In genomic region chr1:137606716-137607115, GRCm38 (mm10) we compare ENCODE assay signal across 23 mouse cellular contexts.
DNase-seq lines count a peak whose midpoint lies in the region; ATAC-seq lines count a peak whose summit lies in the region.
"Had no signal": no experiment of that assay in that cellular context is flagged by ENCODE, and none has a peak within 500 bp of the region (broad histone marks: within the 10 kb centered on the region; RNA-seq: fewer than 3 reads in every experiment).

No protein-coding gene starts in this region.

- DNase-seq in forebrain, embryonic 11.5 days (ENCODE audit: low spot score), result no peak
- peak; percentile 57 for DNase-seq in midbrain, embryonic 11.5 days (ENCODE audit: low spot score, missing footprints)
- no peak for DNase-seq in midbrain, embryonic 10.5 days (ENCODE audit: low spot score)
- no peak for DNase-seq in thymus, postnatal 10 days (ENCODE audit: low spot score in 2 of 2)
- no peak for DNase-seq in heart, adult 9 months (ENCODE audit: low spot score in 2 of 2)
- DNase-seq: adrenal gland, postnatal 10 days; cerebellum, adult 2 months; cerebellum, postnatal 25 days; gastrocnemius, postnatal 36 days; heart, postnatal 36 days; kidney, adult 2 months; kidney, postnatal 10 days; liver, embryonic 13.5 days; lung, adult 2 months; lung, postnatal 14 days; right cerebral cortex, postnatal 25 days; thymus, postnatal 36 days had no signal

- 84% methylated on average over 1 of the region's 1 CpGs for WGBS in forebrain, embryonic 12.5 days
- WGBS in forebrain, embryonic 11.5 days, result 90% methylated on average over 1 of the region's 1 CpGs
- WGBS in midbrain, embryonic 11.5 days, result 85% methylated on average over 1 of the region's 1 CpGs
- 98% methylated on average over 1 of the region's 1 CpGs for WGBS in midbrain, embryonic 10.5 days
- WGBS in midbrain, embryonic 13.5 days, result 82% methylated on average over 1 of the region's 1 CpGs

- no peaks in the 10 kb centered on the region for H3K36me3 ChIP-seq in forebrain, embryonic 12.5 days (replicated peaks)
- no peaks in the 10 kb centered on the region for H3K36me3 ChIP-seq in forebrain, embryonic 11.5 days (ENCODE audit: control insufficient read depth, insufficient read depth, low read length)
- no peaks in the 10 kb centered on the region for H3K36me3 ChIP-seq in midbrain, embryonic 11.5 days (ENCODE audit: control insufficient read depth, insufficient read depth, low read length)
- no peaks in the 10 kb centered on the region for H3K36me3 ChIP-seq in midbrain, embryonic 10.5 days
- no peaks in the 10 kb centered on the region for H3K36me3 ChIP-seq in midbrain, embryonic 13.5 days
- H3K36me3 ChIP-seq: embryonic facial prominence, embryonic 12.5 days; heart, embryonic 15.5 days; limb, embryonic 13.5 days; liver, embryonic 13.5 days; stomach, embryonic 15.5 days had no signal

- peak overlapping the region; percentile 78 for H3K27ac ChIP-seq in forebrain, embryonic 12.5 days
- no peak overlapping the region for H3K27ac ChIP-seq in forebrain, embryonic 11.5 days (ENCODE audit: low read depth, low read length)
- no peak overlapping the region for H3K27ac ChIP-seq in midbrain, embryonic 11.5 days (ENCODE audit: low read depth, low read length)
- H3K27ac ChIP-seq in midbrain, embryonic 10.5 days (replicated peaks), result no peak overlapping the region
- H3K27ac ChIP-seq in midbrain, embryonic 13.5 days, result peak overlapping the region; percentile 81
- H3K27ac ChIP-seq: embryonic facial prominence, embryonic 12.5 days; heart, embryonic 15.5 days; limb, embryonic 13.5 days; liver, embryonic 13.5 days; stomach, embryonic 15.5 days had no signal

- H3K9me3 ChIP-seq in forebrain, embryonic 12.5 days, result no peaks in the 10 kb centered on the region
- no peaks in the 10 kb centered on the region for H3K9me3 ChIP-seq in forebrain, embryonic 11.5 days (ENCODE audit: control insufficient read depth, low read length)
- H3K9me3 ChIP-seq in midbrain, embryonic 11.5 days (ENCODE audit: control insufficient read depth, low read length), result no peaks in the 10 kb centered on the region
- H3K9me3 ChIP-seq in midbrain, embryonic 10.5 days (replicated peaks), result no peaks in the 10 kb centered on the region
- H3K9me3 ChIP-seq in midbrain, embryonic 13.5 days, result no peaks in the 10 kb centered on the region
- H3K9me3 ChIP-seq: embryonic facial prominence, embryonic 12.5 days; heart, embryonic 15.5 days; limb, embryonic 13.5 days; liver, embryonic 13.5 days; stomach, embryonic 15.5 days had no signal

- peaks cover 5% of the 10 kb centered on the region for H3K4me1 ChIP-seq in forebrain, embryonic 12.5 days
- no peaks in the 10 kb centered on the region for H3K4me1 ChIP-seq in forebrain, embryonic 11.5 days (replicated peaks; ENCODE audit: control insufficient read depth, insufficient read depth, low read length)
- H3K4me1 ChIP-seq in midbrain, embryonic 11.5 days (ENCODE audit: control insufficient read depth, insufficient read depth, low read length), result peaks cover 3% of the 10 kb centered on the region; the same call in 1 of the 2 replicates
- peaks cover 9% of the 10 kb centered on the region for H3K4me1 ChIP-seq in midbrain, embryonic 10.5 days
- peaks cover 19% of the 10 kb centered on the region for H3K4me1 ChIP-seq in midbrain, embryonic 13.5 days (replicated peaks)
- H3K4me1 ChIP-seq: embryonic facial prominence, embryonic 12.5 days; heart, embryonic 15.5 days; liver, embryonic 13.5 days; stomach, embryonic 15.5 days had no signal

- no peak overlapping the region for H3K4me3 ChIP-seq in forebrain, embryonic 12.5 days (replicated peaks)
- H3K4me3 ChIP-seq in forebrain, embryonic 11.5 days (ENCODE audit: low read depth, low read length), result no peak overlapping the region
- H3K4me3 ChIP-seq in midbrain, embryonic 11.5 days (ENCODE audit: low read depth, low read length), result no peak overlapping the region
- no peak overlapping the region for H3K4me3 ChIP-seq in midbrain, embryonic 10.5 days
- no peak overlapping the region for H3K4me3 ChIP-seq in midbrain, embryonic 13.5 days (replicated peaks)
- H3K4me3 ChIP-seq: embryonic facial prominence, embryonic 12.5 days; heart, embryonic 15.5 days; limb, embryonic 13.5 days; liver, embryonic 13.5 days; stomach, embryonic 15.5 days had no signal

- no peak for ATAC-seq in forebrain, embryonic 12.5 days (ENCODE audit: low FRiP score)
- no peak for ATAC-seq in forebrain, embryonic 11.5 days (replicated peaks; ENCODE audit: low FRiP score)
- ATAC-seq in midbrain, embryonic 11.5 days (ENCODE audit: low FRiP score), result no peak
- ATAC-seq in midbrain, embryonic 13.5 days, result no peak

- no peak overlapping the region for H3K9ac ChIP-seq in forebrain, embryonic 12.5 days
- H3K9ac ChIP-seq in forebrain, embryonic 11.5 days (ENCODE audit: low read length), result no peak overlapping the region
- no peak overlapping the region for H3K9ac ChIP-seq in midbrain, embryonic 11.5 days (ENCODE audit: low read length)
- H3K9ac ChIP-seq in midbrain, embryonic 13.5 days (replicated peaks), result no peak overlapping the region
- H3K9ac ChIP-seq: embryonic facial prominence, embryonic 12.5 days; heart, embryonic 15.5 days; limb, embryonic 13.5 days; liver, embryonic 13.5 days; stomach, embryonic 15.5 days had no signal

- H3K4me2 ChIP-seq in forebrain, embryonic 12.5 days, result no peak overlapping the region
- H3K4me2 ChIP-seq in forebrain, embryonic 11.5 days (ENCODE audit: low read depth, low read length, severe bottlenecking), result no peak overlapping the region
- H3K4me2 ChIP-seq in midbrain, embryonic 11.5 days, result no peak overlapping the region
- H3K4me2 ChIP-seq in midbrain, embryonic 13.5 days (replicated peaks), result peak overlapping the region; percentile 42; the same call in 1 of the 2 replicates
- H3K4me2 ChIP-seq: embryonic facial prominence, embryonic 12.5 days; heart, embryonic 15.5 days; limb, embryonic 13.5 days; liver, embryonic 13.5 days; stomach, embryonic 15.5 days had no signal

- H3K27me3 ChIP-seq in forebrain, embryonic 12.5 days, result no peaks in the 10 kb centered on the region
- H3K27me3 ChIP-seq in forebrain, embryonic 11.5 days (ENCODE audit: control insufficient read depth, insufficient read depth, low read length), result no peaks in the 10 kb centered on the region
- no peaks in the 10 kb centered on the region for H3K27me3 ChIP-seq in midbrain, embryonic 11.5 days (ENCODE audit: control insufficient read depth, insufficient read depth, low read length)
- no peaks in the 10 kb centered on the region for H3K27me3 ChIP-seq in midbrain, embryonic 10.5 days (ENCODE audit: low read depth, poor library complexity, severe bottlenecking)
- no peaks in the 10 kb centered on the region for H3K27me3 ChIP-seq in midbrain, embryonic 13.5 days
- H3K27me3 ChIP-seq: embryonic facial prominence, embryonic 12.5 days; heart, embryonic 15.5 days; limb, embryonic 13.5 days; liver, embryonic 13.5 days; stomach, embryonic 15.5 days had no signal

Comparison
In these comparisons a context has a peak if more than half of its experiments do, and no peak if none do; other contexts are left out.
1. H3K27ac ChIP-seq: peak in forebrain, embryonic 12.5 days (single experiment) and midbrain, embryonic 13.5 days (single experiment); none in forebrain, embryonic 11.5 days (single experiment), midbrain, embryonic 11.5 days (single experiment) and midbrain, embryonic 10.5 days (single experiment).